Mouse (Mus musculus): ENCODE measurements around the gene Fibin. TPM values are rescaled to one million over a fixed set of nuclear protein-coding genes. Genes with fewer than 3 reads are reported as not detected.

The Fibin gene
- total RNA-seq (2014; rRNA removed; ENCODE audit: low replicate concordance) (8.0 and 11.0 TPM in 2 replicates), polyA plus RNA-seq (2015; fragmentation: Nextera tagmentation; extraction: Ambion mirVana) (5.3 and 6.8 TPM in 2 replicates)

DNA sequence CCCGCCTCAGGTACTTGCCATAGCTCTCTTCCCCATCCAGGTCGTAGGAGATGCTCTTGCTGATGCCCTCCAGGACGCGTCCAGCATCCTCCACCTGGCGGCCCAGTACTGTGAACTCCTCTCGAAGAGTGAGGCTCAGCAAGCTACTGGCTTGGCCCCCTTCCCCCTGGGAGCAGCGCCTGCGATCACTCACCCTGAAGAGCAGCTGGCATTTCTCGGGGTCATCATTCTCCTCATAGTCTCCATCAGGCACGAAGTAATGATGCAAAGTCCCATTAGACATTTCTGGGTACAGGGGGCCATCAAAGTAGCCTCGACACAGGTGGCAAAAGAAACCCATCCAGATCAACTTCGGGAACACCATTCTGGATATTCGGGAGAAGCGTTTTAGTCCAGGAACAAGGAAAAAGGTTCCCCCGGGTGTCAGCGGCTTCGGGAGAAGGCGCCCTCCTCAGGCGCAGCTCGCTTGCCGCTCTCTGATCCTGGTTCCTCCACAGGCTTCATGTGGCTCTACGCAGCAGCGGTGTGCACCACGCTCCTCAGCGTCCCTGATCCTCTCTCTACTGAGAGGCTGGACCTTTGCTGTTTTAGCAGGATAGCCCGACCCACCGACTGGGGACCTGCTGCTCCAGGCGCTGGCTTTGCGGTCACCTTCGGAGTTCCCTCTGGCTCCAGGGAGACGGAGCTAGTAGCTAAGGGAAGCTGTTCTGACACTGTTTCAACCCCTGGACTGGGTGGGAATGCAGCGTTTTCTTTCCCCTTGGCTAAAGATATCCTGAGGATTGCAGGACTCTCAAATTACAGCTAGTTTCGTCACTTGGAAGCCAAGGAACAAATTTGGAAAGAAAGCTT is at the start of gene Fibin:
Fibin (minus strand) TSS at position 752 of the 852 bp plus-strand sequence.
- H3K9ac ChIP-seq (replicated peaks; ENCODE audit: low read depth, low read length), result peak within 1 kb of the TSS; percentile 53
- DNase-seq (ENCODE audit: low spot score), result no peak
- no peaks in the 10 kb centered on the region for H3K4me1 ChIP-seq (ENCODE audit: control insufficient read depth, insufficient read depth)
- H3K9me3 ChIP-seq (replicated peaks; ENCODE audit: control insufficient read depth, low read length), result no peaks in the 10 kb centered on the region
- peaks cover 6% of the 10 kb centered on the region for H3K27me3 ChIP-seq (ENCODE audit: control insufficient read depth, insufficient read depth, low read length)
- peak within 1 kb of the TSS; percentile 52 for H3K4me3 ChIP-seq (ENCODE audit: low read depth, low read length)
- TF ChIP-seq EP300 (IDR thresholded peaks at IDR 0.05; ENCODE audit: low read depth), result no peak
- no peak; the same call in 1 of the 2 replicates for TF ChIP-seq CTCF (IDR thresholded peaks at IDR 0.05; ENCODE audit: low read depth)
- 2% methylated on average over 33 of the region's 33 CpGs for WGBS
- peak; percentile 47 for ATAC-seq (ENCODE audit: insufficient read depth, low read depth)
- H3K27ac ChIP-seq (ENCODE audit: low read depth), result peak within 1 kb of the TSS; percentile 51
- no peaks in the 10 kb centered on the region for H3K36me3 ChIP-seq (replicated peaks; ENCODE audit: control insufficient read depth, insufficient read depth, low read length)
- H3K4me2 ChIP-seq (ENCODE audit: low read depth, low read length), result peak within 1 kb of the TSS; percentile 78

DNA sequence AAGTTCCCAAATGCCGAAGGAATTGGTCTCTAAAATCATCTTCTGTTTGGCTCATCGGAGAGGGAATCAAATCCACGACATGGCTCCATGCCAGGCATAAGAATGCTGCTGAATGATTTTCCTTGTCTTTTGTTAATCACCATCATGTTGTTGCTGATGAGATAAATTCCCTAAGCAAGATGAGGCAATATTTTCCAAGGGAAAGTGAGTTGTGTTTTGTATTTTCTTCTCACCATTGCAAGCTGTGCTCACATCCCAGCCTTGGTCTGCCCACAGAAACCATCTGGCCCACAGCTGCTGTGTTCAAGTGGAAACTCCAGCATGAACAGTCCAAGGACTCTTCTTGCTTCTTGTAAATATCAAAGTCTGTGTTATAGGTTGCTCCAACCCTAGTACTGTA is 48.4 kb upstream of the Fibin start:
- 80% methylated on average over 3 of the region's 3 CpGs for whole genome bisulfite sequencing
- H3K27me3 ChIP-seq (ENCODE audit: control insufficient read depth, insufficient read depth, low read length), result no peaks in the 10 kb centered on the region
- no peak overlapping the region for H3K27ac ChIP-seq (ENCODE audit: low read depth)
- H3K4me2 ChIP-seq (ENCODE audit: low read depth, low read length), result no peak overlapping the region
- H3K9me3 ChIP-seq (replicated peaks; ENCODE audit: control insufficient read depth, low read length), result no peaks in the 10 kb centered on the region
- H3K4me3 ChIP-seq (ENCODE audit: low read depth, low read length), result no peak overlapping the region
- H3K9ac ChIP-seq (replicated peaks; ENCODE audit: low read depth, low read length), result no peak overlapping the region
- no peaks in the 10 kb centered on the region for H3K36me3 ChIP-seq (replicated peaks; ENCODE audit: control insufficient read depth, insufficient read depth, low read length)
- TF ChIP-seq EP300 (IDR thresholded peaks at IDR 0.05; ENCODE audit: low read depth), result no peak
- TF ChIP-seq CTCF (IDR thresholded peaks at IDR 0.05; ENCODE audit: low read depth), result no peak
- ATAC-seq (ENCODE audit: insufficient read depth, low read depth) (no peak), DNase-seq (ENCODE audit: low spot score) (no peak)
- H3K4me1 ChIP-seq (ENCODE audit: control insufficient read depth, insufficient read depth), result no peaks in the 10 kb centered on the region

DNA sequence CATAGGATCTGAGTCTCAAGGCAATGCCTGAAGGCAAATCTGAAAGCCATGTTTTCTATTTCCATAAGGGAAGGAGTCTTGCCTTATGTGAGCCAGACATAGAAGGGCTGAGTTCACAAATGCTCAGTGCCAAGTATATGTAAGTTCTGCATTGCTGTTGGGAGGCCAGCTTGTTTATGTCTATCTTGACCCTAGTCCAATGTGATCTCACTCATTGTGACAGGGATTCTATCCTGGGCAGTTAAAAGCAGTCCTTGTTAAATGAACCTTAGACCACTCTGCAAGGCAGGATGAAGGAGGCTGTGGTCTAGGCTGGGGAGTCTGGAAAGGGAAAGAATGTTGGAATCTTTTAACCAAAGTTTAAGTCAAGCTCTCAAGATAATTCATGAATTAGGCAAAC is 45.8 kb upstream of the Fibin start:
- Histone ChIP-seq H3K27ac (ENCODE audit: low read depth) (no peak overlapping the region), H3K4me1 (ENCODE audit: control insufficient read depth, insufficient read depth) (no peaks in the 10 kb centered on the region), H3K9me3 (replicated peaks; ENCODE audit: control insufficient read depth, low read length) (no peaks in the 10 kb centered on the region), H3K36me3 (replicated peaks; ENCODE audit: control insufficient read depth, insufficient read depth, low read length) (no peaks in the 10 kb centered on the region), H3K9ac (replicated peaks; ENCODE audit: low read depth, low read length) (no peak overlapping the region), H3K4me3 (ENCODE audit: low read depth, low read length) (no peak overlapping the region), H3K4me2 (ENCODE audit: low read depth, low read length) (no peak overlapping the region), H3K27me3 (ENCODE audit: control insufficient read depth, insufficient read depth, low read length) (no peaks in the 10 kb centered on the region)
- DNase-seq (ENCODE audit: low spot score) (no peak), ATAC-seq (ENCODE audit: insufficient read depth, low read depth) (no peak)
- no peak for TF ChIP-seq EP300 (IDR thresholded peaks at IDR 0.05; ENCODE audit: low read depth)

DNA sequence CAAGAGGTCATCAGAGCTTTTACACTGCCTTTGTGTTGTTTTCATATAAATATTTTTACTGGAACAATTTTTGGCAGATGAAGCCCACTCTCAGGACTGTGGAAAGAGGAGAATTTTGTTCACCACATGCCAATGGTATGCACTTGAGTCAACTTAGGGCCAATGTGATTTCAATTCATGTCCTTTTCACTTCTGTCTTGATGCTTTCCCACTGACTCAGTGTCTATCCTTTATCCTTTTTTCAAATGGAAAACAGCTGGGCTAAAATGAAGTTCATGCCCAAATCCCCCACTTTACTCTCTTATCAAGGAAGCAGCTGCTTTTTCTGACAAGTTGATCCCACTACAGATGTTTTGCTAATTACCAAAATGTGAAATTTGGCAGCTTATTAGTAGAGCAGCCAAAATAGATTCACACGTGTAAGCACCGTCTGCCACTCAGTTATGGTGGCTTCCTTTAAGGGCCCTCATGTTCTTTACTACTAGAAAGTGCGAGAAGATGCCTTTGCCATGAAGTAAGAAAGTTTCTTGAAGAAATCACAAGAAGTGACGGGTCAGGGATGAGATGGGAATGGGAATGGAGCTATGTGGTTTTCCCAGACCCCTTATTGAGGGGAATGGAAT is 29.8 kb upstream of the Fibin start:
- H3K27me3 ChIP-seq (ENCODE audit: control insufficient read depth, insufficient read depth, low read length), result no peaks in the 10 kb centered on the region
- no peaks in the 10 kb centered on the region for H3K4me1 ChIP-seq (ENCODE audit: control insufficient read depth, insufficient read depth)
- no peaks in the 10 kb centered on the region for H3K36me3 ChIP-seq (replicated peaks; ENCODE audit: control insufficient read depth, insufficient read depth, low read length)
- no peaks in the 10 kb centered on the region for H3K9me3 ChIP-seq (replicated peaks; ENCODE audit: control insufficient read depth, low read length)
- ATAC-seq (ENCODE audit: insufficient read depth, low read depth) (no peak), DNase-seq (ENCODE audit: low spot score) (no peak)
- no peak for TF ChIP-seq EP300 (IDR thresholded peaks at IDR 0.05; ENCODE audit: low read depth)
- TF ChIP-seq CTCF (IDR thresholded peaks at IDR 0.05; ENCODE audit: low read depth), result no peak
- no peak overlapping the region for H3K9ac ChIP-seq (replicated peaks; ENCODE audit: low read depth, low read length)
- H3K27ac ChIP-seq (ENCODE audit: low read depth), result no peak overlapping the region
- no peak overlapping the region for H3K4me3 ChIP-seq (ENCODE audit: low read depth, low read length)
- 60% methylated on average over 4 of the region's 4 CpGs for WGBS
- no peak overlapping the region for H3K4me2 ChIP-seq (ENCODE audit: low read depth, low read length)

DNA sequence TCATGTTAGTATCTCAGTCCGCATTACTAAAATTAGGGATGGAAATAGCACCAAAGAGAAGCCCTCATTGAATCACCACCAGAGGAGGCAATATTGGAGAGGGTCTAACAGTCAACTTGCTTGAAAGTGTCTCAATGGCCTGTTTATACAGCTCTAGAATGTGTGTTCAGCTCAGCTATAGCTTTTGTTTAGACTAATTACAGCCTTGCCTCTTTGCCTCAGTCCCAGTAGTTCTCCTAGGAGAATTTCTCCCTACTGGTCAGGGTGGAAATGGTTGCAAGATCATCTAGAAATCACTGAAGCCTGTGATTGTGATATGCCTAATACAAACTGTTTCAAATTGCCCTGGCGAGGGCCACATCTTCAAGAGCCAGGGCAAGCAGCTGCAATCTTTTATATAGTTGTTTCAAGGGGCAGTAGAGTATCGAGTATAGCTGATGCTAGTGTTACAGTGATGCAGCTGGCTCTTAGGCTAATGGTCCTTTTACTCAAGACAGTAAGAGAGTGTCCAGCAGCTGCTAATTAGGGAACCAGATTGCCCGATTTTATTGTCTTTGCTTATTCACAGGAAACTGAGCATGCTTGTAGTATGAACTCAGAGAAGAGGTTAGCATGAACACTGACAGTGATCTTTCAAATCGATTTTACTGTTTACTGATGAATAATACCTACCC is 27.9 kb upstream of the Fibin start:
- H3K27ac ChIP-seq (ENCODE audit: low read depth), result no peak overlapping the region
- H3K9ac ChIP-seq (replicated peaks; ENCODE audit: low read depth, low read length), result no peak overlapping the region
- no peaks in the 10 kb centered on the region for H3K36me3 ChIP-seq (replicated peaks; ENCODE audit: control insufficient read depth, insufficient read depth, low read length)
- H3K4me2 ChIP-seq (ENCODE audit: low read depth, low read length), result no peak overlapping the region
- 61% methylated on average over 5 of the region's 5 CpGs for WGBS
- TF ChIP-seq EP300 (IDR thresholded peaks at IDR 0.05; ENCODE audit: low read depth) (no peak), CTCF (IDR thresholded peaks at IDR 0.05; ENCODE audit: low read depth) (no peak)
- no peaks in the 10 kb centered on the region for H3K27me3 ChIP-seq (ENCODE audit: control insufficient read depth, insufficient read depth, low read length)
- H3K4me3 ChIP-seq (ENCODE audit: low read depth, low read length), result no peak overlapping the region
- H3K9me3 ChIP-seq (replicated peaks; ENCODE audit: control insufficient read depth, low read length), result no peaks in the 10 kb centered on the region
- no peak for ATAC-seq (ENCODE audit: insufficient read depth, low read depth)
- H3K4me1 ChIP-seq (ENCODE audit: control insufficient read depth, insufficient read depth), result no peaks in the 10 kb centered on the region
- no peak for DNase-seq (ENCODE audit: low spot score)
